Mouse (Mus musculus): ENCODE measurements around the gene Gm20865.
"Not testable (repeated sequence)": the region's sequence is repeated elsewhere in the genome, so short reads cannot be mapped to it uniquely, and the experiment has no call there.

Gene Gm20865

GRCm38 (mm10) chrY:21241275-21241674, at the start of gene Gm20865:
Gene Gm20865, plus strand, starts transcription at chrY:21241575.
- not testable (repeated sequence) for DNase-seq (ENCODE audit: low spot score)
